Mouse (Mus musculus): ENCODE measurements at regions not wholly inside any gene's neighbourhood (a gene's known extent, or its start where the extent isn't known, plus 50 kb on each side); places are given as distances from the start of the nearest gene placed in this dataset.
"Not testable (repeated sequence)": the region's sequence is repeated elsewhere in the genome, so short reads cannot be mapped to it uniquely, and the experiment has no call there.

DNA sequence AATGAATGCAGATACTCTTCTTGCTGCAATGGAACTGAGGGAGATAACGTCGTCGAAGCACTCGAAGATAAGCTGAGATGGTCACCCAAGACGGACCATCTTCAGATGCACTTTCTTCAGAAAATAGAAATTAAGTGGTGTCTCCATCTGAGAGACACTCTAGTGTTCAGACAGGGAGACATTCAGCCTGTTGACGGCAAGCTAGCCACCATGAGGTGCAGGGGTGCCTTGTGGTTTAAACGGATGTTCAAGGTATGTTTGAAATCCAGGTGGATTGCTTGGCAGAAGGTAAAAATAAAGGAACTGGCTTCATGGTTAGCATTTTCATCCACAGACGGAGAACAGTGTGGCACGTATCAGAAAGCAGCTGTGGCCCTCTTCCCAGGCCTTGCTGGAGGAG, 224.0 kb downstream of the Dact1 start:
- no peak for DNase-seq

DNA sequence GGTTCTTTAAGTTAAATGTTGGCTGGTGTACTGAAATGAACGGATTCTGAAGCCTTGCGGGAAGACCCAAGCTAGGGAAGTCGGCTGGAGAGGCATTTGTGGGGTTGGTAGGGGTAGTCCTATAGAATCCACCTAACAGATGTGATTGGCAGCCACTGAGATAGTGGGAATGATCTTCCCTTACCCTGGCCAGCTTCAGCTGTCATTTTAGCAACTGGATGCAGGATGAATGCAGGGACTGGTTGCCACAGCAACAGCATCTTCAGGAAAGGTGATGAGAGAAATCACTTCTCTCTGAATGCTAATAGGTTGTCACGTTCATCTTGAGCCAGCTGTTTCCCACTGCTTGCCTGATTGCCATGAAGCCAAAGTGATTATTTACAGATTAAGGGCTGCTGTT, 224.5 kb downstream of the Dact1 start:
- DNase-seq: no peak

DNA sequence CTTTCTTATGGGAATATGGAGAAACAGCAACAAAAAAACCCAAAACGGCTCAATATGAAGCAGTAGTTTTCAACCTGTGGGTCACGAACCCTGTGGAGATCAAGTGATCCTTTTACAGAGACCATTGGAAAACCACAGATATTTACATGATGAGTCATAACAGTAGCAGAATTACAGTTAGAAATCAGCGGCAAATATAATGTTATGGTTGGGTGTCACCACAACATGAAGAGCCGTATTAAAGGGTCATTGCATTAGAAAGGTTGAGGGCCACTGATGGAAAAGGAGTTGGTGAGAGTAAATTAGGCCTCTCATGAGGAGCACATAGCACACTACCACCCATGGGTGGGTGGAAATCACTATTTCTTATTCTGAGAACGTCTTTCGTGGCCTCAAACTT, 225.6 kb downstream of the Dact1 start:
- DNase-seq: no peak

DNA sequence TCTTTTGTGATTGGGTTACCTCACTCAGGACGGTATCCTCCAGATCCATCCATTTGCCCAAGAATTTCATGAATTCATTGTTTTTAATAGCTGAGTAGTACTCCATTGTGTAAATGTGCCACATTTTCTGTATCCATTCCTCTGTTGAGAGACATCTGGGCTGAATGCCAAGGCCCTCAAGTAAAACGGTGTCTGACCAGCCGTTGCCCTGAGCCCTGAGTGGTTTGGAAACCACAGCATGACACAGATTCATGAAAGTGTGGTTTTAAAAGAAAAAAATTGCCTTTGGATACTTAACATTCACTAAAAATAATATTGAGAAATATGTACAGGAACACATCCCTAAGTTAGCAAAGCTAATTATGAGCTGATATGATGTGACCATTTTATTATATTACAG, 226.1 kb downstream of the Dact1 start:
- not testable (repeated sequence) for DNase-seq

DNA sequence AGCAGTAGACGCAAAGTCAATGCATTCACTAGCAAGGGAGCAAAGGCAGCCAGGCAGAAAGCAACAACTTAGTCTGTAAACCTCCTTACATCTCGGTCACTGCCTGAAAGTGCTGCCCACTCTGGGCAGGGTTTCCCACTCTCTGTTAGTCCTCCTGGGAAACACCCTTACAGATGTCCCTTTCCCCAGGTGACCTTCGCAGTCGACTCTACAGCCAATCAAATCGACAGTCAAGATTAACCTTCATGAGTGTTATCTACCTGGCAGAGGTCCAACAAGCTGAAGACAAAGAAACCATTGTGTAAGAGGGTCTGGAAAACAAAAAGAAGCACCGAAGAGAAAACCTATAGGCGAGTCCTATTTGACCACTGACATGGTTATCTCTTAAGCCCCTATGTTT, 229.0 kb downstream of the Dact1 start:
- DNase-seq: no peak

DNA sequence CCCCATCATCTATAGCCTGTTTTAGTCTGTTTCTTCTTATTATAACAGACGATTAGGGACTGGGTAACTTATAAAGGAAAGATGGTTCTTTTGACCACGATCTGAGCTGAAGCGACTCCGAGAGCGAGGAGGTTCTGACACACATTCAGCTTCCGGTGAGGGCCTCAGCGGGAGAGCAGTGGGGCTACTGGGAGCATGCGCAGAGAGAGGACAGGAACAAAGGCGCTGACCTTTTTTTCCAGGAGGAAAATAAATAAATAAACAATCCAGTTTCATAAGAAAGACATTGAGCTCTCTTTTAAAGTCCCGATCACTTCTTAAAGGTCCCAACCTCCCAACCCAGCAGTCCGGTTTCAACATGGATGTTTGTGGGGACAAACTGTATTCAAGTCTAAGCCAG, 230.6 kb downstream of the Dact1 start:
- DNase-seq: no peak

DNA sequence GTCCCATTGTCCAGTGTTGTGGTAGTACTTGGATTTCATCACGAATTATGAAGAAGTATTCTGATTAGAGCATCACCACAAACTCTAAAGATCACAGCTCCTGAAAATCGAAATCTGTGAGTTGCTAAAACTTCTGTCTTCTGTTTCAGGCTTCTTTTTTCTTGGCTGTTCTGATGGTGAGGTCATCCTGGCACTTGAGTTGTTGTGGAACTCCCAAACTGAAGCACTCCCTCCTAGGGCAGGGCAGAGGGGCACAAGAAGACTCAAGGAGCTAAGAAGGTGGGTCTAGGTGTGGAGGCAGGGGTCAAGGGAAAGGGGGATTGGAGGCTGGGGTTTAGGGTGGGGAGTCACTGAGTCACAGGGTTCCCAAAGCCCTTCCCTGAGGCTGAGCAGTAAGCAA, 232.3 kb downstream of the Dact1 start:
- no peak for DNase-seq

DNA sequence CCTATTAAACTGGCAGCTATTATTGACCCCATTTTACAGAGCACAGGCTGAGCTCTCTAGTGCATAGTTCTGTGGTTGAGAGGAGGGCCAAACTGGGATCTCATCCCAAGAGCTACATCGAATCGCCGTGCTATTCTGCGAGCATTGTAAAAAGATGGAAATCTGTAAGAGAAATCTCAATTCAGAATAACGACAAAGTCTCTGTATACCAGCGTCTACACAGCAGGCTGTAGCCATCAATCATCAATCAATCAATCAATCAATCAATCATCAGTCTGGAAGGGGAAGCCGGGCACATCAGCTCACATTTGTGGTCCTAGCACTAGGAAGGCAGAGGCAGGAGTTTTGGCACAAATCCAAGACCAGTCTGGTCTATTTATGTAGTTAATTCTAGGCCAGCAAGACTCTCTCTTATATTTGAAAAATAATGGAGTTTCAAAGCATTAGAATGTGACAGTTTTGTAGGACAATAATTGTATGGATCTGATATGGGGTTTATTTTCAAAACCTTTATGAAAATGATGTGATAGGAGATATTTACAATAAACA, 234.0 kb downstream of the Dact1 start:
- no peak for DNase-seq

DNA sequence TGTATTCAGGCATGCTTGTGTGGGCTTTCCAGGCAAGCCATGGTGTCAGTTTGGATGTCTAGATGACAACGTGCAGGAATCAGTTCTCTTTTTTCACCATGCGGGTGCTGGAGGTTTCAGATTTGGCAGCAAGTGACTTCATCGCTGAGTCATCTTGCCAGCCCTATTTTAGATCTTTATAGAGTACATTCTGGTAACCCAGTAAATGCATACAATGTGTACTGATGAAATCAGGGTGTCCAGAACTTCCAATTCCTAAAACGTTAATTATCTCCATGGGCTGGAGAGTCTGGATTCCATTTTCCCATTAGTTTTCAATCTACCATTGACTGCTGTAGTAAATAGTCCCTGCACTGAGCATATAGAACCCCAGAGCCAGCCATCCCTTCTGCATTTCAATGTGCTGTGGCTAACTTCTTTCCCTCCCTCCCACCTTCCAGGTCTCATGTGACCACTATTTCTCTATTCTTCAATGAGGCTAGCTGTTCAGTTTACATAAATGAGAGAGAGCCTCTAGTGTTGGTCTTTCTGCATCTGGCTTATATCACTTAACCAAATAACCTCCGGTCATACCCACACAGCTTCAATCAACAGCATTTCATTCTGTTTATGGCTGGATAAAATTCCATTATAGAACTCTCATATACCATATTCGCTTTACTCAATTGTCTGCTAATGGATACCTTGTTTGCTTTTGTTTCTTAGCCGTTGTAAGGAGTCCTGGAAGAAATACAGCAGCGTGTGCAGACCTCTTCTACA, 234.9 kb downstream of the Dact1 start:
- DNase-seq: peak; percentile 20

DNA sequence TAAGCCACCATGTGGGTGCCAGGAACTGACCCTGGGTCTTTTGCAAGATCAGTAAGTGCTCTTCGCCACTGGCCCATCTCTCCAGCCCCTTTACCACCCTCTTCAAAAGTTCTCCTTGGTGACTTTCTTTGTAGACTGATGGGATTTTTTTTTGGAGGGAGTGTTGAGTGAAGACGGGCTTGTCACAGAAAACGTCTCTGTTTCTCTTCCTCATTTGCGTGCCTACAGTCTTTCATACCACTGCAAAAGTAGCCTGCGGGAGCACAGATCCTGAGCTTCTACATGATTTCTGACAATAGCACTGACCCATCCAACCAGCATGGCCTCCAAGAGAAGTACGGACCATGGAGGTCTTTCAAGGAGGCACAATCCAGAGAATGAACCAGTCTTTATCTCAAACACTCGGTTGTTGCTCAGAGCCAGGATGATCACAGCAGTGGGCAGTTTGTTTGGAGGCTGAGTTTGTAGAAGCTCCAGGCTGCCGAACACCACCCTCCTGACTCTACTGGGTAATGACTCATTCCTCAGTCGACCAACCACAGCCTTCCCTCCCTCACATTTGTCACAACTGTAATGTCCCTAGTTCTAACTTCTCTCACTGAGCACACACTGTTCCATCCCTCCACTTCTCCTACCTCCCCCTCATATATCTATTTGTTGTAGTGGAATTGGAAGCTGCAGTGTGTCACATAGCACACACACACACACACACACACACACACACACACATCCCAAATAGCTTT, 237.0 kb downstream of the Dact1 start:
- DNase-seq: no peak

DNA sequence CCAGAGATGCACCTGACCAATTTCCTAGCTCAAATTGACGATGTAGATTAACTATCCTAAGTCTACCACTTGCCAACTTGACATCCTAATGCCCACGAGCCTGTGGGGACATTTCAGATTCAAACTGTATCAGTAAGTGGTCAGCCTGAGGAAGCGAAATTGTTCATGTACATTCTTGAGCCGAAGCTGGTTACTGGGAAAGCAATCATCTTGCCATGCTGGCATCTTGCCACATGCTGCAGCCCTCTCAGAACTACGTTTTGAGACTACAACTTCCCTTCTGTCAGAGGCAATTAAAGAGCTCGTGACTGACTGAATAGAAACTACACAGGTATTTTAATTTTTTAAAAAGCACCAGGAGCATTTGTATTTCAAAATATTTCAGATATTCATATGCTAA, 239.7 kb downstream of the Dact1 start:
- no peak for DNase-seq

DNA sequence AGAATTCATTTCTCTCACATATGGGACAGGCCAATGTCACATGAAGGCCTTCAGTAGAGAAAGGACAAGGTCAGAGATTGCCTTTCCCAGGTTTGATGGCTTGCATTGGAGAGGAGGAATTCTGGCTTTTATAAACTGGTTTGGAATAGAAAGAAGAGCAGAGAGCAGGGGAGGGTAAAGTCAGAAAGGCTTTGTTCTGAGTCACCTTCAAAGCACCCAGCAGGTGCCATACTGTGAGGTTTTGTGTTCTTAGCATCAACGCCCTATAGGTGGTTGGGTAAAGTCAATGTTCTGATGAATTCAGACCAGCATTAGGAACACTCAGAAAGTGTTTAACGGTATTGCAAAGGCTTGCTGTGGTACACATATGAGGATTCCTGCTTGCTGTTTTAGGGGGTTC, 244.5 kb downstream of the Dact1 start:
- DNase-seq: no peak

DNA sequence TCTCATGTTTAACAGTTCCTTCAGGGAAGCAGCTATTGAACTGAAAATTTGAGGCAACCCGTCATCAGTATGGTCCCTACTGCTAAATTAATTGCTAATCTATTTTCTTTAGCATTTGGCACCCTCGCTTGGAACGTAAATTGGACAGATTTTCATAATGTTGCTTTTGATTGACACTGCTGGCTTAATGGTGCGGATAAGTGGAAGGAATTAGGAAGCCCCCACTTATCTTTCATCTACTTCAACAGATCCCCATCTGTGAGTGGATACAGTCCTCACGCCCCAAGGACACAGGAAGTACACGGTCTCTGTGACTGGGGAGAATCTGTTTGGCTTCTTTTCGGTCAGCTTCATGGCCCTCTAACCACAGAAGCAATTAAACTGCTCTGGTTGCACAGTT, 251.6 kb downstream of the Dact1 start:
- no peak for DNase-seq

DNA sequence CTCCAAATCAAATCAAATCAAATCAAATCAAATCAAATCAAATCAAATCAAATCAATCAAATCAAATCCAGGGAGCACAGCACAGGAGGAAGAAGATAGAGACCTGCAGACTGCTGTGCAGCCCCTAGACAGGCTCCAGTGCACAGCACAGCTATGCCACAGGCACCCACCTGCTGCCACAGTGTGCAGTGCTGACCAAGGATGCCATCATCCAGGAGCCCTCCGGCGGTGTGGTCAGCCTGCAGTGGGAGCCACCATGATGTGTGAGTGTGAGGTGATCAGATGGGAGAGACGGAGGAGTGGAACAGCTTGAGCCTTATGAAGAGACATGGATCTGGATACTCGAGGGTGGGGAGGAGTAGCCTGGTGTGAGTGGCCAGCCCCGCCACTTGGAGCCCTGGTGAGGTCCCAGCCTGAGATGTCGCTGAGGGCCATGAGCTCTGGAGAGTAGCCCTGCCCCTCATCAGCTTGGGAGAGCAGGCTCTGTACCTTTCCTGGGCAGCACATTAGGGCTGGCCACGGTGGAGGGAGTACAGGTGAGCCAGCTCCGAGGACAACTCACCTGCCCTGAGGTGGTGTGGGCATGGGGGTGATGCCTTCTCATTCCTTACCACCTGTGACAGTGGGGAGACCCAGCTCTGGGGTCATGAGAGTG, 252.4 kb downstream of the Dact1 start:
- DNase-seq: no peak

DNA sequence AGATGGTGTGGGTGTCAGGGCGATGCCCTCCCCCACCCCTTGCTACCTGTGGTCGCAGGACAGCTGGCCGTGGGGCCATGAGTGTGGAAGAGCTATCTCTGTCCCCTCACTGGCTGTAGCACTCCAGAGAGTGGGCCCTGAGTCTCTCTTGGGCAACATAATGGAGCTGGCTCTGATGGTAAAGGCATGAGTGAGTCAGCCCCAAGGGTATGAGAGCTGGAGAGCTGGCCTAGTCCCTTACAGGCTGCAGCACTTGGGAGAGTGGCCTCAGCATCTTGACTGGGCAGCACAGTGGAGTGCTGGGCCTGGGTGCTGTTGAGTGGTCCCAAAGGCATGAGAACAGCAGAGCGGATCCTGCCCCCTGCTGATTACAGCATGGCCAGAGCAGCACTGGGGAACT, 253.5 kb downstream of the Dact1 start:
- no peak for DNase-seq

DNA sequence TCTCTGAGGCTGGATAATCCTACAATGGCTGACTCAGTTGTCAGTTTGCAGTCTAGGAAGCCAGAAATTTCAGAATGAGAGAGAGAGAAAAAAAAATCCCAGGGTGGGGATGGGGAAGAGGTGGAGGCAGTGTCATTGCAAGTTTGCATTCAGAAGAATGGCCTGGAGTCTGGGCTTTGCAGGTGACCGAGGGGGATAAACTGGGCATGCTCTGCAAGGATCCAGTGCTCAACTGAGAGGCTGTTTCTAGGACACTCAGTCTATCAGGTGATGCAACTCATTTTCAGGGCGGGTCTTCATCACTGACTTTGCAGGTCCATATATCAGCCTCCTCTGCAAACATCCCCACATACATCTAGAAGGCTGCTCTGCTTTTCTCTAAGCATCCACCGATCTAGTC, 256.7 kb downstream of the Dact1 start:
- DNase-seq: no peak

DNA sequence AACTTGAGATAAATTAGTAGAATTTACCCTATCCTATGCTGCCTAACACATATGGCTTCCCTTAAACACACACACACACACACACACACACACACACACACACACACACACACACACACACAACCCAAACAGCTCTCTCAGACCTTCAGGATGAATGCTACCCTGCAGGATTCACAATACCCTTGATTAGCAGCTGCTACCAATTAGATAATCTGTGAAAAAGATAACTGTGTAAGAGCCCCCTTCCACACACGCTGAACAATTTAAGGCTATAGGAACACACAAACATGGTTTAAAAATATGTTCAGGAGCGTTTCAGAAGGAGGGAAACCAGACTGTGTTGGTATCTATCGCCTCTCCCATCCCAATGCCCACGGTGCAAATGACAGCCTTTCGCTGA, 258.6 kb downstream of the Dact1 start:
- DNase-seq: no peak

DNA sequence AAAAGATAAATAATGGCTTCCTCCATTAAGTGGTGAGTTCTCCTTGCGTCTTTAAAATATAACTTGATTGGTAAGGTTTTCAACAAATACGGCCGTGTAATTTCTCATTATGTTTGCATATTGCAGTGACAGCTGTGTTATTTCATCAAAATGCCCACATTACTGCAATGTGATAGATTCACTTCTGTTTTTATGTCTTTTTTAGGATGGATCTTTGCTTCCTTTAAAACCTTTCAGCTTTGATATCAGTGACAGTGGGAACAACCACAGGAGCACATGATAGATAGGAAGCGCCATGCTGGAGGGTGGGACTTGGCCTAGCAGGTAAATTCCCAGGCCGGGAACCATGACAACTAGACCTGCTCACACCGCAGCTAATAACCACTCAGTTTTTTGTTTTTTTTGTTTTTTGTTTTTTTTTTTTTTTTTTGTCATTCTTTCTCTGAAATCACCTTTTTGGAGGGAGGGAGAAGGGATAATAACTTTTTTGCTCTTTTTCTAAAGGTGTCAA, 259.3 kb downstream of the Dact1 start:
- no peak for DNase-seq

DNA sequence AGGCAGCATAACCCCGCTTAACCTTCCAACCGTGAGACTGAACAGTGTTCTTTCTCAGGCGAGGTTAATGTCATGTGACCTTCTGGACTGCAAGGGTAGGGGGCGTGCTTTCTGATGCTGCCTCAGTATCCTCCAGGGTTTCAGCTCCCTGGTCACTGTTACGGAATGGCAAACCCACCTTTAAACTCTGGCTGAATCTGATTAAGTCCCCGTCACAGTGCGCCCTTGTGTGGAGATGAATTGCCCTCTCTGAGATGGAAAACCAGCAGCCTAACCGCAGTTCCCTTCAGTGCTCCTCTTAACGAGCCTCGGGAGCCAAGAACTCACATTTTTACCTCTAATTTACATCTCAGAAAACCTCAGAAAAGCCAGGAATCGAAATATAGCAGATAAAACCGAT, 260.0 kb downstream of the Dact1 start:
- no peak for DNase-seq

DNA sequence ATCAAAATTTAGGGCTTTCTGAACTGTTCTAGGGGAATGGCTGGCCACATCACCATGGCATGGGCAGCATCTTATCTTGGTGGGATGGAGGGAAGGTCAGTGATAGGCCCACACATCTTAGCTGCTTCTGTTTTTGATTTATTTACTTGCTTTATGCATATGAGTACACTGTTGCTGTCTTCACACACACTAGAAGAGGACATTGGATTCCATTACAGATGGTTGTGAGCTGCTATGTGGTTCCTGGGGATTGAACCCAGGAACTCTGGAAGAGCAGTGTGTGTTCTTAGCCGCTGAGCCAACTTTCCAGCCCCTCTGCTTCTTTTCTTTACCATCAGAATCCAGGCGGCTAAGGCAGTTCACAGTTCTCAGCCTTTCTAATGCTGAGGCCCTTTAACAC, 260.4 kb downstream of the Dact1 start:
- no peak for DNase-seq

DNA sequence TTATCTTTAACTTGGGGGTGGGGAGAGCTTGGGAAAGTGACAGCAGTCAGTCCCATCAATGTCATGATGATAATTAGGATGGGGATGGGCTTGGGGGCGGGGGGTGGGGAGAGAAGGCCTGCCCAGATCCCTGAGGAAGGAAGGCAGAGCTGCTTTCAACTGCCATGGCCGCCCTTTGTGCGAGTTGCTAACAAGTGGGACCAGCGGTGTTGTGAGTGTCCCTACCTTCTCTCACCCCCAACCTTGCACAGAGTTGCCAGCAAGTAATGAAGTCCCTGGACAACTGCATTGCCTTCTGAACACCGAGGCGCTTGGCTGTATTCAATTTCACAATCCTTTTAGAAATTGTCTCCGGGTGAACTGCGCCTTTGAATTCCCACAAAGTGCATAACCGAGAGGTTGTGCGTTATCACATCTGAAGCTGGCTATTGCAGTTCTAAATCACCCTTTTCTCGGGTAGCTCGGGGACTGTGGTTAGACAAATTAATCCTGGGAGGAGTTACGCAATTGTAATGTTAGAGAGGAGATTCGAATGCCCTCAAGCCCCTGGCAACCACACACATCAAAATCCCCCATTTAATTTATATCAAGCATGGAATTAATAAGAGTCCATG, 257.9 kb upstream of the Daam1 start:
- DNase-seq: no peak

DNA sequence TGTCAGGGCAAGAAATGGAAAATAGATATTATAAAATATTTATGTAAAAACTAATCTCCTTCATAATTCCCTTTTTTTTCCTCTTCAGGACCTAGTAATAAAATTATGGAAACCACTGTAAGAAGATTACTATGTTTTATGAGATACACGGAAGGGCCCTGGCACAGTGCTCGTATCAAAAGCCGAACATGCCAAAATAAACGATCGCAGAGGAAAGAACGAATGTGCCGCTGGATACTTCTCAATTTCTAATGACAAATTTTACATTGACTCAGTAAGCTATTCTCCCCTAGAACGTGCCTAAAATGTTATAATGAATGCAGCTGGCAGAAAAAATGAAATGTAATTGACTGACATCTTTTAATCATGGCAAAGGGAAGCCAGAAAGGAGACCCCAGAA, 257.4 kb upstream of the Daam1 start:
- DNase-seq: no peak

DNA sequence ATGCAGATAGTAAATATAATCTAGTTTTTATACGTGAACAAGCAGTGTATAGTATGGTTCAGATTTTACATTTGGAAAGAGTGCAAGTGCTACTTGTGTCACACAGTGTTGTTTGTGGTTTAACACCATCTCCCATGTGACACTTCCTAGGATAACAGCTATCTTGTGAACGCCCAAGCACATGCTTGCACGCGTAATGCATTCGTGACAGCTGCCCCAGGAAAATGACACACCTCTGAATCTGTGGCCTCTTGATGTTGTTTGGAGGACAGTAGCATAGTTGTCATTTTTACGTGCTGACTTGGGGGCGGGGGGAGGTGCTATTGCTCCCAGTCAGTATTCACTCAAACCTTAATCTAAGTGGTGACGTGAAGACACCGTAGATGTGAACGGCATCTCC, 256.2 kb upstream of the Daam1 start:
- no peak for DNase-seq
